Mouse (Mus musculus) mesoderm, embryonic 11.5 days (tissue): ENCODE data around the gene Osbp2.
A peak's percentile ranks its signal among the peaks of the same experiment; 100 is the strongest.

Source experiments
- DNase-seq: peaks from one replicate; pipeline ENCODE4 v3.0.0-alpha.2; 2012; ENCODE audit warnings: low read depth, low spot score

Osbp2 gene

GRCm38 (mm10) chr11:3823378-3823777, 40.3 kb downstream of the Osbp2 start:
- DNase-seq = no peak

- peak; percentile 34 for DNase-seq
Measured at GRCm38 (mm10) chr11:3817986-3818758, 45.5 kb downstream of the Osbp2 start.

GRCm38 (mm10) chr11:3815951-3816350, 47.8 kb downstream of the Osbp2 start:
- no peak for DNase-seq

GRCm38 (mm10) chr11:3813340-3813739, 50.4 kb downstream of the Osbp2 start:
- no peak for DNase-seq

- DNase-seq = no peak
Measured at GRCm38 (mm10) chr11:3808162-3808561, 55.5 kb downstream of the Osbp2 start.

GRCm38 (mm10) chr11:3805362-3805761, 58.3 kb downstream of the Osbp2 start:
- DNase-seq = peak; percentile 61

DNA sequence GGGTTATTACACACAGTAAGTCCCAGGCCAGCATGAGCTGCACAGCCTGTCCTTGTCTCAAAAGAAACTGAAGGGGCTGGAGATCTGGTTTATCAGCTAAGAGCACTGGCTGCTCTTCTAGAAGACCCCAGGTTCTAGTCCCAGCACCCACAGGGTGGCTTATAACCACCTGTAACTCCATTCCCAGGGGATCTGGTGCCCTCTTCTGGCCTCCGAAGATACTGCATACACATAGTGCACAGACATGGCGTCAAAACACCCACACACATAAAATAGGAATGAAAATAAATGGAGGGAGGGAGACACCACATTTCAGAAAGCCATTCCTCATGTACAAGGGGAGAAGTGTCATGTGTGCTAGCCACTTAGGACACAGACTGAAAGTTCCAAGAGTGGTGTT, 59.1 kb downstream of the Osbp2 start:
- no peak for DNase-seq

DNA sequence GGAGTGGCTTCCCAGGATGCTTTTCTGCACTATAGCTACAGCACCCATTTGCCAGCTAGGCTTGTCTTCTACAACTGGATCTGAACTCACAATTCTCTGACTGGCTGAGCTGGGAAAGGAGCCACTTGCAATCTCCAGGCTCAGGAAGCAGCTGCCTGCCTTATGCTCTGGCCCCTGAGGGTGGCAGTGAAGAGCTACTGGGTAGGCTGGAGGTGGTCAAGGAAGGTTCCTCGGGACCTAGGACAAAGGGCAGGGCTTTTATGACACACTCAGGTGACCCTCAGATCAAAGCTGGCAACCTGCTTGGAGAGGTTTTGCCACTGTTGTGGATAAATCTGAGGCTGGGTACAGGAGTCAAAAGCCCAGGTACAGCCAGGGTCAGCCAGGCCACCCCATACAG, 61.6 kb downstream of the Osbp2 start:
- DNase-seq = no peak

DNA sequence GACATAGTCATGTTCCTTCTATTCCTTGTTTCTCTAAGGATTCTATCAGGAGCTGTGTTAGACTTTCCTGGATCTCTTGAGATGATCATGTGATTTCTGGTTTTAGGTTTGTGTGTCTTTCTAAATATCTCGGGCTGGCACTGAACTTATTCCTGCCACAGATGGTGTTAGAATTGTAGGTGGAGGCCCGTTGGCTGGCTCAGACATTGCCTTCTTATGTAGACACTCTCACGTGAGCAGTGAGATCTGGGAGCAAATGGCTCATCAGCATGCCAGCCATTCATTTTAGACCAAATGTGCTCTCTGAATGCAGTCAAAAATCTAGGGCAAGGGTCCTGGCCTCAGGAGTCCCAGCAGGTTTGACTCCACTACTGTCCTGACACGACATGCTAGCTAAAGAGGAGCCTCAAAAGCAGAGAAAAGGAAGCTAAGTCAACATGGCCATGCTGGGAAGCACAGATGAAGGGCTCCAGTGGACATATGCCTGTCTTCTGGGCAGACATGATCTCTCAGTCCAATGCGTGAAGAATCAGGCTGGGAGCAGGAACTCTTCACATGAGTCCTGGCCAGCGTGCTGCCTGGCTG, 66.0 kb downstream of the Osbp2 start:
- no peak for DNase-seq

- no peak for DNase-seq
Measured at GRCm38 (mm10) chr11:3790736-3791135, 73.0 kb downstream of the Osbp2 start.

GRCm38 (mm10) chr11:3789919-3790318, 73.8 kb downstream of the Osbp2 start:
- DNase-seq = no peak

DNA sequence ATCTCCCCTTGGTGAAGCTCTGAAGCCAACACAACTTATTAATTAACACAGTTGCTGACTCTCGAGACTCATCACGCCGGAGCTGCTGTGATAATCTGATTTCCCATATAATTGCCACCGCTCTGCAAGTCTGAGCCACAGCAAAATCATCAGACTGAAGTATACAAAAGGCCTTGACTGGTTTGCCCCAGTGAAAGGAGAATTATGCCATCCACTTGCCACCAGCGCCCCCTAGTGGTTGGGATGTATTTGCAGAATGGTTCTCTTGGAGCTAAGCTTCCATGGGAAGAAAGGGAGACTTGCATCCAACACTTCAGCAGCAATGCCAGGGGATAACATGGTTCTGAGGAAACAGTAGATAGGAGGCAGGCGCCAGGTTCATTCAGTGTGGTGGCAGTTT, 77.1 kb downstream of the Osbp2 start:
- DNase-seq = peak; percentile 90

DNA sequence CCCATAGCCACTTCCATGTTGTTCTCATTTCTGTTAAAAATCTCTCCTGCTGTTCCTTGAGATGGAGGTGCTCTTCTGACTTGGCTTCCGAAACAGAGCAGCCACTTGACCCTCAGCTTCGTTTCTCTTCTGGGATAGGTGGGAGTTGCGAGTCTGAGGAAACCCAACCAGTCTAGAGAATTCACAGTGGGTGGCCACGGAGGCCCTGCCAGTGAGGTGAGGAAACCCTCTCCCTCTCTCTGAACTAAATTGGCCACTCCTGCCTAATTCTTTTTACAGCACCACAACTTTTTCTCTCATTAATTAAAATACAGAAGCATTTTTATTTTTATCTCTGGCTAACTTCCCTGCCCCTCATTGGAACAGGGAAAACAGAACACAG, 88.4 kb downstream of the Osbp2 start:
- DNase-seq = no peak

- DNase-seq = peak; percentile 47
Measured at GRCm38 (mm10) chr11:3774463-3775262, 89.0 kb downstream of the Osbp2 start.

GRCm38 (mm10) chr11:3773782-3774462, 89.8 kb downstream of the Osbp2 start:
- DNase-seq = peak; percentile 19

DNA sequence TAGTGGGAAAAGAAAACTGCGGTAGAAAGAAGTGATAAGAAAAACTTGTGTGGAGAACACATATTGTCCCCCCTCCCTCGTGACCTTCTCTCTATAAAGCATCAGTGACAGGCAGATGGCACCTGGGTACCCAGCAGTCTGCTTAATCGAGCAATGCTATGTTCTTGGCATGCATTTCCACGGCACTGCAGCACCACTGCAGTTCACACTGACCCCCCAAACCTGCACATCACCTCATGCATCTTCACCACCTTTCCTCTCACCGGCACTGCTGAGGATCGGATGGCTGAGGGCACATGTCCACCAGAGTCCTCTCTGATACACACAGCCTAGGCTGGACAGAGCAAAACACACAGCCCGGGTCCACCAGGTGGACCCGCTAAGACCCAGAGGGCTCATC, 90.6 kb downstream of the Osbp2 start:
- no peak for DNase-seq

- peak; percentile 33 for DNase-seq
Measured at GRCm38 (mm10) chr11:3771348-3771747, 92.4 kb downstream of the Osbp2 start.

DNA sequence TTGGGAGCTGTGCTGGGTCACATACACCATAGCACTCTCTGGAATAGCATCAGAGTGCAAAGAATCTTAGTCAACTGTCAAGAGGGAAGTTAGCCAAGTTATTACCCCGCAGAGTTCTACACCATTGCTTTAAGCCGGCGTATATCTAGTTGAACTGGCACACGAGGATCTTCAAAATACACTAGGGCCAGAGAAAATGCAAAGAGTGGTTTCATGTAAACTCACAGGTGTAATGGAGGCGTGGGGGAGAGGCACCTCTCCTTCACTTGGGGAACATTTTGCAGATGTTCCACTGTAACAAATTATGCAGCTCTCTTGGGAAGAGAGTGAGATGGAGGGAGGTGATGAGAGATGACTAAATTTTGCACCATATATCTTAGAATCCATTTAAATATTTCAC, 95.9 kb downstream of the Osbp2 start:
- no peak for DNase-seq

DNA sequence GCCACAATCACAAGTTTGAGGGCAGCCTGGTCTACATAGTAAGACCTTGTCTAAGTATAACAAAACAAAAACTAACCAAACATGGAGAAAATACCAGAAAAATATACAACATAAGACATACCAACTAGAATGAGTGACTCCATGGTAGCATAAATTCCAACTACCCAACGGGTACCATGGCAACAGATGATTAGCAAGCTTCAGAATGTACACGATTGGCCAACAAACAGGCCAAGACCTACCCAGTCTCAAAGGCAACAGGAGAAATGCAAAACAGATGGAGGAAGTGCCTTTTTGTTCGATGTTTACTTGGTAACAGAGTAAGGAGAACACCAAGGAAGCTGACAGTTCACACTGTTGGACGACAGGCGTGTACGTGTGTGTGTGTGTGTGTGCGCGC, 96.7 kb downstream of the Osbp2 start:
- no peak for DNase-seq

- DNase-seq = no peak
Measured at GRCm38 (mm10) chr11:3764352-3764751, 99.4 kb downstream of the Osbp2 start.

- peak; percentile 23 for DNase-seq
Measured at GRCm38 (mm10) chr11:3761775-3762501, 101.8 kb downstream of the Osbp2 start.
